Mouse (Mus musculus) lung, postnatal 0 days (tissue): ENCODE measurements at regions not wholly inside any gene's neighbourhood (a gene's known extent, or its start where the extent isn't known, plus 50 kb on each side); places are given as distances from the start of the nearest gene placed in this dataset.

Experiments used
- CTCF ChIP-seq: IDR thresholded peaks from 2 replicates; pipeline ENCODE4 v1.5.1; 2016; ENCODE audit warnings: antibody characterized with exemption, mild to moderate bottlenecking
- EP300 ChIP-seq: IDR thresholded peaks from 2 replicates; pipeline ENCODE4 v1.6.1; 2016; ENCODE audit warnings: antibody characterized with exemption, mild to moderate bottlenecking, control low read depth

DNA sequence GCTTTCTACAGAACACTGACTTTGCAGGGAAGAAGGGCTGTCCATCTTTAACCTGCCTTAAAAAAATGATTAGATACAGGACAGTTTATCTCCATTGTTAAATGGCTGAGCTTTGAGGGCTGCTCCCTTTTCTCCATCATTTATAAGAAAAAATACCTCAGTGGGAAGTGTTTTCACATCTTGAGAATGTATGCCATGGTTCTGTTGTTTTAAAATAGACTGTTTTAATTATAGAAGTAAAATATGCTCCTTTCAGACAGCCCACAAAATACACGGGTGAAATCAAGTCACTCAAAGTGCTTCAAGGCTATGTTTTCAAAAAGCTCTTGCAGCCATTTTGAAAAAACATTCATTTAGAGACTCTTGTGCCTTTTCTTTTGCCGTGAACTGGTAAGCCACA, 50.0 kb upstream of the Klf7 start:
- no peak for TF ChIP-seq CTCF
- TF ChIP-seq EP300, result no peak
